In the genomic region with DNA sequence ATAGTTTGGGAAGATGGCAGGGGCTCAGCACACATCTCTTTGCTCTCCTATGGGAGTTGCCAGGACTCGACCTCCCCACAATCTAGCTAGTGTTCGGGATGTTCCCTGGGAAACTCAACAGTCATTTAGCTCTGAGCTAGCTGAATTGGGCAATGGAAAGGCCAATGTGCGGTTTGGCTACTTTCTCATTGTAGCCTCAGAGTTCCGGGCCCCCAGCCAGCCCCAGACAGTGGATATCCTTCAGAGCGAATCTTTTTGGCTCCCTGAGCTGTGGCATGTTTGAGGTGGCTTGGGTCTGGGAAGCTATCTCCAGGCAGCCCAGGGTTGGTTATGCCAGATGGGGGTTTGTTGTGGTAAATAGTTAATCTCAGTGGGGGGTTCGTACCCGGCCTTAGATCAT, we compare ENCODE assay signal across 10 mouse cellular contexts. TPM values are rescaled to one million over a fixed set of nuclear protein-coding genes. Genes with fewer than 3 reads are reported as not detected.
A peak's percentile ranks its signal among the peaks of the same experiment; 100 is the strongest.
DNase-seq lines count a peak whose midpoint lies in the region; ATAC-seq and TF ChIP-seq lines count a peak whose summit lies in the region.
"Had no signal": no experiment of that assay in that cellular context is flagged by ENCODE, and none has a peak within 500 bp of the region (broad histone marks: within the 10 kb centered on the region; RNA-seq: fewer than 3 reads in every experiment).

No protein-coding gene starts in this region.

- no peak overlapping the region for H3K9ac ChIP-seq in forebrain, embryonic 13.5 days
- no peak overlapping the region for H3K9ac ChIP-seq in forebrain, embryonic 11.5 days (ENCODE audit: low read length)
- H3K9ac ChIP-seq in midbrain, embryonic 15.5 days = no peak overlapping the region
- no peak overlapping the region for H3K9ac ChIP-seq in midbrain, embryonic 11.5 days (ENCODE audit: low read length)
- H3K9ac ChIP-seq in liver, postnatal 0 days (replicated peaks) = no peak overlapping the region
- H3K9ac ChIP-seq: heart, embryonic 13.5 days had no signal

- H3K4me3 ChIP-seq in forebrain, embryonic 13.5 days = no peak overlapping the region
- no peak overlapping the region for H3K4me3 ChIP-seq in forebrain, embryonic 11.5 days (ENCODE audit: low read depth, low read length)
- H3K4me3 ChIP-seq in midbrain, embryonic 15.5 days = no peak overlapping the region
- H3K4me3 ChIP-seq in midbrain, embryonic 11.5 days (ENCODE audit: low read depth, low read length) = no peak overlapping the region
- H3K4me3 ChIP-seq in liver, postnatal 0 days (ENCODE audit: low read depth, low read length) = no peak overlapping the region
- H3K4me3 ChIP-seq: heart, embryonic 13.5 days had no signal

- H3K4me1 ChIP-seq in forebrain, embryonic 13.5 days = peaks cover 70% of the 10 kb centered on the region
- peaks cover 30% of the 10 kb centered on the region for H3K4me1 ChIP-seq in forebrain, embryonic 11.5 days (replicated peaks; ENCODE audit: control insufficient read depth, insufficient read depth, low read length)
- H3K4me1 ChIP-seq in midbrain, embryonic 15.5 days = peaks cover 39% of the 10 kb centered on the region
- H3K4me1 ChIP-seq in midbrain, embryonic 11.5 days (ENCODE audit: control insufficient read depth, insufficient read depth, low read length) = peaks cover 51% of the 10 kb centered on the region
- H3K4me1 ChIP-seq in liver, postnatal 0 days (ENCODE audit: insufficient read depth) = peaks cover 29% of the 10 kb centered on the region

- H3K4me2 ChIP-seq in forebrain, embryonic 13.5 days = no peak overlapping the region
- H3K4me2 ChIP-seq in forebrain, embryonic 11.5 days (ENCODE audit: low read depth, low read length, severe bottlenecking) = no peak overlapping the region
- H3K4me2 ChIP-seq in midbrain, embryonic 15.5 days = no peak overlapping the region
- no peak overlapping the region for H3K4me2 ChIP-seq in midbrain, embryonic 11.5 days
- no peak overlapping the region for H3K4me2 ChIP-seq in liver, postnatal 0 days (ENCODE audit: low read depth, low read length)
- H3K4me2 ChIP-seq: heart, embryonic 13.5 days had no signal

- ATAC-seq in forebrain, embryonic 13.5 days = no peak
- ATAC-seq in forebrain, embryonic 11.5 days (replicated peaks; ENCODE audit: low FRiP score) = no peak
- no peak for ATAC-seq in midbrain, embryonic 15.5 days (replicated peaks)
- no peak for ATAC-seq in midbrain, embryonic 11.5 days (ENCODE audit: low FRiP score)
- no peak for ATAC-seq in liver, postnatal 0 days

- TF ChIP-seq EP300 in liver, postnatal 0 days (IDR thresholded peaks at IDR 0.05; ENCODE audit: low read depth) = no peak

- no peak for TF ChIP-seq CTCF in liver, postnatal 0 days (IDR thresholded peaks at IDR 0.05; ENCODE audit: low read depth)

- 72% methylated on average over 7 of the region's 7 CpGs for whole genome bisulfite sequencing in forebrain, embryonic 13.5 days
- WGBS in forebrain, embryonic 11.5 days = 88% methylated on average over 7 of the region's 7 CpGs
- WGBS in midbrain, embryonic 15.5 days = 72% methylated on average over 7 of the region's 7 CpGs
- 82% methylated on average over 7 of the region's 7 CpGs for WGBS in midbrain, embryonic 11.5 days
- WGBS in liver, postnatal 0 days (ENCODE audit: insufficient replicate concordance) = 75% methylated on average over 7 of the region's 7 CpGs

- no peak for DNase-seq in forebrain, embryonic 11.5 days (ENCODE audit: low spot score)
- DNase-seq in midbrain, embryonic 11.5 days (ENCODE audit: low spot score, missing footprints) = no peak
- peak; percentile 51 to 71 for DNase-seq in cerebellum, postnatal 25 days
- DNase-seq in liver, postnatal 0 days = peak; percentile 15
- DNase-seq in ovary, postnatal 10 days (ENCODE audit: low spot score) = no peak
- DNase-seq in layer of hippocampus, postnatal 14 days (ENCODE audit: low spot score in 2 of 2) = no peak
- DNase-seq: kidney, adult 9 months had no signal

- no peaks in the 10 kb centered on the region for H3K27me3 ChIP-seq in forebrain, embryonic 13.5 days
- H3K27me3 ChIP-seq in forebrain, embryonic 11.5 days (ENCODE audit: control insufficient read depth, insufficient read depth, low read length) = no peaks in the 10 kb centered on the region
- H3K27me3 ChIP-seq in midbrain, embryonic 15.5 days (replicated peaks) = no peaks in the 10 kb centered on the region
- no peaks in the 10 kb centered on the region for H3K27me3 ChIP-seq in midbrain, embryonic 11.5 days (ENCODE audit: control insufficient read depth, insufficient read depth, low read length)
- H3K27me3 ChIP-seq in liver, postnatal 0 days (ENCODE audit: insufficient read depth, low read length) = no peaks in the 10 kb centered on the region
- H3K27me3 ChIP-seq: heart, embryonic 13.5 days had no signal

- H3K9me3 ChIP-seq in forebrain, embryonic 13.5 days (replicated peaks) = no peaks in the 10 kb centered on the region
- no peaks in the 10 kb centered on the region for H3K9me3 ChIP-seq in forebrain, embryonic 11.5 days (ENCODE audit: control insufficient read depth, low read length)
- H3K9me3 ChIP-seq in midbrain, embryonic 15.5 days = no peaks in the 10 kb centered on the region
- no peaks in the 10 kb centered on the region for H3K9me3 ChIP-seq in midbrain, embryonic 11.5 days (ENCODE audit: control insufficient read depth, low read length)
- no peaks in the 10 kb centered on the region for H3K9me3 ChIP-seq in liver, postnatal 0 days (ENCODE audit: low read length)
- H3K9me3 ChIP-seq: heart, embryonic 13.5 days had no signal

- H3K36me3 ChIP-seq in forebrain, embryonic 13.5 days (ENCODE audit: poor library complexity, severe bottlenecking) = no peaks in the 10 kb centered on the region
- no peaks in the 10 kb centered on the region for H3K36me3 ChIP-seq in forebrain, embryonic 11.5 days (ENCODE audit: control insufficient read depth, insufficient read depth, low read length)
- H3K36me3 ChIP-seq in midbrain, embryonic 15.5 days (replicated peaks) = no peaks in the 10 kb centered on the region
- H3K36me3 ChIP-seq in midbrain, embryonic 11.5 days (ENCODE audit: control insufficient read depth, insufficient read depth, low read length) = no peaks in the 10 kb centered on the region
- no peaks in the 10 kb centered on the region for H3K36me3 ChIP-seq in liver, postnatal 0 days (replicated peaks; ENCODE audit: insufficient read depth, low read length)
- H3K36me3 ChIP-seq: heart, embryonic 13.5 days had no signal

- H3K27ac ChIP-seq in forebrain, embryonic 13.5 days = peak overlapping the region; percentile 27; the same call in 1 of the 2 replicates
- no peak overlapping the region for H3K27ac ChIP-seq in forebrain, embryonic 11.5 days (ENCODE audit: low read depth, low read length)
- H3K27ac ChIP-seq in midbrain, embryonic 15.5 days = 0 out of 2 replicates have a peak overlapping the region, but pooled peaks have one; percentile 7
- no peak overlapping the region for H3K27ac ChIP-seq in midbrain, embryonic 11.5 days (ENCODE audit: low read depth, low read length)
- no peak overlapping the region for H3K27ac ChIP-seq in liver, postnatal 0 days (ENCODE audit: low read depth)
- H3K27ac ChIP-seq: heart, embryonic 13.5 days had no signal

RNA-seq across cellular contexts. Expression of gene Arvcf, which starts 38.5 kb away (rescaled TPM):
- polyA plus RNA-seq in forebrain, embryonic 13.5 days (2015; fragmentation: Nextera tagmentation; extraction: Ambion mirVana) = 77.2 and 95.0 TPM in 2 replicates
- 99.4 and 103 TPM in 2 replicates for polyA plus RNA-seq in forebrain, embryonic 11.5 days (2014; fragmentation: Nextera tagmentation; extraction: Ambion mirVana)
- 94.4 and 99.5 TPM in 2 replicates for polyA plus RNA-seq in midbrain, embryonic 15.5 days (2015; fragmentation: Nextera tagmentation; extraction: Ambion mirVana)
- polyA plus RNA-seq in midbrain, embryonic 11.5 days (2014; fragmentation: Nextera tagmentation; extraction: Ambion mirVana) = 66.9 and 71.0 TPM in 2 replicates
- polyA plus RNA-seq in liver, postnatal 0 days (2015; fragmentation: Nextera tagmentation; extraction: Ambion mirVana) = 7.0 and 9.7 TPM in 2 replicates
- 10 to 100 TPM; 43.3 to 46.4 TPM for total RNA-seq in layer of hippocampus, postnatal 14 days (2021)

RNA-seq across cellular contexts. Expression of gene Tango2, which starts 38.5 kb away (rescaled TPM):
- polyA plus RNA-seq in forebrain, embryonic 13.5 days (2015; fragmentation: Nextera tagmentation; extraction: Ambion mirVana) = 59.2 and 63.2 TPM in 2 replicates
- 39.1 and 40.4 TPM in 2 replicates for polyA plus RNA-seq in forebrain, embryonic 11.5 days (2014; fragmentation: Nextera tagmentation; extraction: Ambion mirVana)
- polyA plus RNA-seq in midbrain, embryonic 15.5 days (2015; fragmentation: Nextera tagmentation; extraction: Ambion mirVana) = 74.3 and 83.1 TPM in 2 replicates
- polyA plus RNA-seq in midbrain, embryonic 11.5 days (2014; fragmentation: Nextera tagmentation; extraction: Ambion mirVana) = 38.9 and 39.2 TPM in 2 replicates
- polyA plus RNA-seq in liver, postnatal 0 days (2015; fragmentation: Nextera tagmentation; extraction: Ambion mirVana) = 54.1 and 61.1 TPM in 2 replicates
- 100 to 1,000 TPM; 106 to 114 TPM for total RNA-seq in layer of hippocampus, postnatal 14 days (2021)

RNA-seq across cellular contexts. Expression of gene Txnrd2, which starts 39.7 kb away (rescaled TPM):
- polyA plus RNA-seq in forebrain, embryonic 13.5 days (2015; fragmentation: Nextera tagmentation; extraction: Ambion mirVana) = 23.4 and 25.1 TPM in 2 replicates
- polyA plus RNA-seq in forebrain, embryonic 11.5 days (2014; fragmentation: Nextera tagmentation; extraction: Ambion mirVana) = 24.8 and 26.7 TPM in 2 replicates
- polyA plus RNA-seq in midbrain, embryonic 15.5 days (2015; fragmentation: Nextera tagmentation; extraction: Ambion mirVana) = 34.0 and 35.5 TPM in 2 replicates
- 21.0 and 22.7 TPM in 2 replicates for polyA plus RNA-seq in midbrain, embryonic 11.5 days (2014; fragmentation: Nextera tagmentation; extraction: Ambion mirVana)
- 51.2 and 53.3 TPM in 2 replicates for polyA plus RNA-seq in liver, postnatal 0 days (2015; fragmentation: Nextera tagmentation; extraction: Ambion mirVana)
- total RNA-seq in layer of hippocampus, postnatal 14 days (2021) = 10 to 100 TPM; 19.5 to 22.1 TPM

RNA-seq across cellular contexts. Expression of gene Comt, which starts 40.2 kb away (rescaled TPM):
- 64.0 and 70.1 TPM in 2 replicates for polyA plus RNA-seq in forebrain, embryonic 13.5 days (2015; fragmentation: Nextera tagmentation; extraction: Ambion mirVana)
- 53.6 and 55.2 TPM in 2 replicates for polyA plus RNA-seq in forebrain, embryonic 11.5 days (2014; fragmentation: Nextera tagmentation; extraction: Ambion mirVana)
- 104 and 107 TPM in 2 replicates for polyA plus RNA-seq in midbrain, embryonic 15.5 days (2015; fragmentation: Nextera tagmentation; extraction: Ambion mirVana)
- polyA plus RNA-seq in midbrain, embryonic 11.5 days (2014; fragmentation: Nextera tagmentation; extraction: Ambion mirVana) = 50.8 and 52.5 TPM in 2 replicates
- 100 and 125 TPM in 2 replicates for polyA plus RNA-seq in liver, postnatal 0 days (2015; fragmentation: Nextera tagmentation; extraction: Ambion mirVana)
- 10 to 100 TPM; 57.1 to 66.8 TPM for total RNA-seq in layer of hippocampus, postnatal 14 days (2021)

Comparison
In these comparisons a context has a peak if more than half of its experiments do, and no peak if none do; other contexts are left out.
1. H3K27ac ChIP-seq: peak in forebrain, embryonic 13.5 days (single experiment) and midbrain, embryonic 15.5 days (single experiment); none in forebrain, embryonic 11.5 days (single experiment), midbrain, embryonic 11.5 days (single experiment) and liver, postnatal 0 days (single experiment).
2. DNase-seq: peak in cerebellum, postnatal 25 days (2 of 2) and liver, postnatal 0 days (single experiment); none in forebrain, embryonic 11.5 days (single experiment), midbrain, embryonic 11.5 days (single experiment), ovary, postnatal 10 days (single experiment) and layer of hippocampus, postnatal 14 days (0 of 2).